Mouse (Mus musculus): Measurements from ENCODE around the gene Nol11. TPM values are rescaled to one million over a fixed set of nuclear protein-coding genes. Genes with fewer than 3 reads are reported as not detected.

The Nol11 gene
- 0.03 and 0.13 TPM in 2 replicates for polyA plus RNA-seq (2012)

- no peaks in the 10 kb centered on the region for H3K9me3 ChIP-seq (ENCODE audit: control insufficient read depth, low read length)
- peaks cover 32% of the 10 kb centered on the region for H3K36me3 ChIP-seq (ENCODE audit: control insufficient read depth)
- TF ChIP-seq GATA1 (IDR thresholded peaks at IDR 0.05; ENCODE audit: low read length) = no peak
- peak within 1 kb of the TSS; percentile 70 for H3K4me3 ChIP-seq (replicated peaks)
- H3K4me1 ChIP-seq (ENCODE audit: control insufficient read depth) = peaks cover 25% of the 10 kb centered on the region
- no peaks in the 10 kb centered on the region for H3K27me3 ChIP-seq (ENCODE audit: control insufficient read depth)
Measured at GRCm38 (mm10) chr11:107188565-107189552, at the start of gene Nol11. Gene Nol11 (minus strand): TSS chr11:107189381.

DNA sequence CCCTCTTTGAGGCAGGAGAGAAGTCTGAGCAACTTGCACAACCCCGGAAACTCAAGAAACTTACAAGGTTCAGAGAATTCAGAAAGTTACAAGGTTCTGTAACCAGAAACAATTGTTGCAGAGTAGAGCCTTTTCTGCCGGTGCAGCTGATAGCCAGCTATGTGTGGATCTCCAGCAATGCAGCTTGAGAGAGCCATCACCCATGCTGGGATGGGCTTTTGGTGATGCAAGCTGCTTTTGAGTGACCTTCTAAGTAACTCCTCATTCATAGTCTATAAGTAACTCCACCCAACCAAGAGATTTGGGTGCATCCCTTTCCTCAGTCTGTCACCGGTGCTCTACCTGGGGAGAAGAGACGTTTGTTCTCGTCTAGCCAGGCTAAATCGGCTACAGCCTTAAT, 49.3 kb upstream of the Nol11 start:
- TF ChIP-seq GATA1 (IDR thresholded peaks at IDR 0.05; ENCODE audit: low read length) (no peak), TAL1 (IDR thresholded peaks at IDR 0.05; ENCODE audit: low read length) (no peak)
- Histone ChIP-seq H3K4me3 (replicated peaks) (no peak overlapping the region), H3K36me3 (ENCODE audit: control insufficient read depth) (peaks cover 7% of the 10 kb centered on the region), H3K27me3 (ENCODE audit: control insufficient read depth) (no peaks in the 10 kb centered on the region), H3K4me1 (ENCODE audit: control insufficient read depth) (no peaks in the 10 kb centered on the region), H3K9me3 (ENCODE audit: control insufficient read depth, low read length) (no peaks in the 10 kb centered on the region)

DNA sequence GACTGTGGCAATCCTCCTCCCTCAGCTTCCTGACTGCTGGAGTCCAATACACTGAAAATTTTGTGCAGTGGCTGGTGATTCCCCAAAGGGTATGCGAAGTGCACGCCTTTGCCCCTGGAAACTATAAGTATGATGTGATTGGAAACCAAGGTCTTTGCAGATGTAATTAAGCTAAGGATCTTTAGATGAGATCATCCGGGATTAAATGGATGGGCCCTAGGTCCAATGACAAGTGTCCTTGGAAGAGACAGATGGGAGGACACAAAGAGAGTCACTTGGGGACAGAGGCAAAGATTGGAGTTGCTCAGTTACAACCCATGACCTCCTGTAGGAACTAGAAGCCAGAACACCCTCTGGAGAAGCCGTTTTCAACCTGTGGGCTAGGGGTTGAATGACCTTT, 48.4 kb upstream of the Nol11 start:
- Histone ChIP-seq H3K4me1 (ENCODE audit: control insufficient read depth) (no peaks in the 10 kb centered on the region), H3K27me3 (ENCODE audit: control insufficient read depth) (no peaks in the 10 kb centered on the region), H3K36me3 (ENCODE audit: control insufficient read depth) (peaks cover 10% of the 10 kb centered on the region), H3K9me3 (ENCODE audit: control insufficient read depth, low read length) (no peaks in the 10 kb centered on the region), H3K4me3 (replicated peaks) (no peak overlapping the region)
- TF ChIP-seq GATA1 (IDR thresholded peaks at IDR 0.05; ENCODE audit: low read length) (no peak), TAL1 (IDR thresholded peaks at IDR 0.05; ENCODE audit: low read length) (no peak)

- H3K36me3 ChIP-seq (ENCODE audit: control insufficient read depth) = peaks cover 19% of the 10 kb centered on the region
Measured at GRCm38 (mm10) chr11:107233252-107233890, 44.2 kb upstream of the Nol11 start.

DNA sequence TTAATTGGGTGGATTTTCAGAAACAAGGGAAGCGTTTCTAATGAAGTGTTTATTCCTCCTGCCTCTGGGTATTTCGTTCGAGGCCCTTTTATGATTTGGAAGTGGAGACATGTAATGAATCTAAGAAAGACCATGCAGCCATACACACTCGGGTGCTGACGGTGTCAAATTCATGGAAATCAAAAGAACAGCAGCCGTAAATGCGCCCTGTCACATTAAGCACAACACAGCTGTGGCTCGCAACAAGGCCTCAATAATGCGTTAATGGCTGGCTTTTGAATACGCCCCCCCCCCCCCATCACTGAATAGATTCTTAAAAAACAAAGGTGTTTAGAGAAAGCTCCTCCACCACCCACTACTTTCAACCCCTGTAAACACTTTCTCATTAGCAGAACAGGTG, 40.9 kb upstream of the Nol11 start:
- Histone ChIP-seq H3K4me1 (ENCODE audit: control insufficient read depth) (no peaks in the 10 kb centered on the region), H3K9me3 (ENCODE audit: control insufficient read depth, low read length) (peaks cover 5% of the 10 kb centered on the region; the same call in 1 of the 2 replicates), H3K36me3 (ENCODE audit: control insufficient read depth) (peaks cover 33% of the 10 kb centered on the region), H3K4me3 (replicated peaks) (no peak overlapping the region), H3K27me3 (ENCODE audit: control insufficient read depth) (no peaks in the 10 kb centered on the region)
- TF ChIP-seq TAL1 (IDR thresholded peaks at IDR 0.05; ENCODE audit: low read length) (no peak), GATA1 (IDR thresholded peaks at IDR 0.05; ENCODE audit: low read length) (no peak)

More at GRCm38 (mm10) chr11:107233252-107233890, 44.2 kb upstream of the Nol11 start:
- TF ChIP-seq GATA1 (IDR thresholded peaks at IDR 0.05; ENCODE audit: low read length) = no peak
- no peak for TF ChIP-seq TAL1 (IDR thresholded peaks at IDR 0.05; ENCODE audit: low read length)
- Histone ChIP-seq H3K4me1 (ENCODE audit: control insufficient read depth) (no peaks in the 10 kb centered on the region), H3K4me3 (replicated peaks) (no peak overlapping the region), H3K9me3 (ENCODE audit: control insufficient read depth, low read length) (peaks cover 1% of the 10 kb centered on the region; the same call in 1 of the 2 replicates), H3K27me3 (ENCODE audit: control insufficient read depth) (no peaks in the 10 kb centered on the region)

GRCm38 (mm10) chr11:107226431-107226830, 37.2 kb upstream of the Nol11 start:
- H3K4me1 ChIP-seq (ENCODE audit: control insufficient read depth) = no peaks in the 10 kb centered on the region
- no peak overlapping the region for H3K4me3 ChIP-seq (replicated peaks)
- peaks cover 18% of the 10 kb centered on the region for H3K36me3 ChIP-seq (ENCODE audit: control insufficient read depth)
- H3K27me3 ChIP-seq (ENCODE audit: control insufficient read depth) = no peaks in the 10 kb centered on the region
- H3K9me3 ChIP-seq (ENCODE audit: control insufficient read depth, low read length) = peaks cover 5% of the 10 kb centered on the region; the same call in 1 of the 2 replicates
- TF ChIP-seq GATA1 (IDR thresholded peaks at IDR 0.05; ENCODE audit: low read length) (no peak), TAL1 (IDR thresholded peaks at IDR 0.05; ENCODE audit: low read length) (no peak)

GRCm38 (mm10) chr11:107226013-107226412, 36.8 kb upstream of the Nol11 start:
- Histone ChIP-seq H3K36me3 (ENCODE audit: control insufficient read depth) (peaks cover 18% of the 10 kb centered on the region), H3K4me3 (replicated peaks) (no peak overlapping the region), H3K4me1 (ENCODE audit: control insufficient read depth) (no peaks in the 10 kb centered on the region), H3K27me3 (ENCODE audit: control insufficient read depth) (no peaks in the 10 kb centered on the region), H3K9me3 (ENCODE audit: control insufficient read depth, low read length) (peaks cover 5% of the 10 kb centered on the region; the same call in 1 of the 2 replicates)
- no peak for TF ChIP-seq TAL1 (IDR thresholded peaks at IDR 0.05; ENCODE audit: low read length)
- TF ChIP-seq GATA1 (IDR thresholded peaks at IDR 0.05; ENCODE audit: low read length) = no peak

- peaks cover 18% of the 10 kb centered on the region for H3K36me3 ChIP-seq (ENCODE audit: control insufficient read depth)
- TF ChIP-seq TAL1 (IDR thresholded peaks at IDR 0.05; ENCODE audit: low read length) (no peak), GATA1 (IDR thresholded peaks at IDR 0.05; ENCODE audit: low read length) (no peak)
- H3K4me1 ChIP-seq (ENCODE audit: control insufficient read depth) = no peaks in the 10 kb centered on the region
- peaks cover 5% of the 10 kb centered on the region; the same call in 1 of the 2 replicates for H3K9me3 ChIP-seq (ENCODE audit: control insufficient read depth, low read length)
- no peaks in the 10 kb centered on the region for H3K27me3 ChIP-seq (ENCODE audit: control insufficient read depth)
- H3K4me3 ChIP-seq (replicated peaks) = no peak overlapping the region
Measured at GRCm38 (mm10) chr11:107225301-107225700, 36.1 kb upstream of the Nol11 start.

DNA sequence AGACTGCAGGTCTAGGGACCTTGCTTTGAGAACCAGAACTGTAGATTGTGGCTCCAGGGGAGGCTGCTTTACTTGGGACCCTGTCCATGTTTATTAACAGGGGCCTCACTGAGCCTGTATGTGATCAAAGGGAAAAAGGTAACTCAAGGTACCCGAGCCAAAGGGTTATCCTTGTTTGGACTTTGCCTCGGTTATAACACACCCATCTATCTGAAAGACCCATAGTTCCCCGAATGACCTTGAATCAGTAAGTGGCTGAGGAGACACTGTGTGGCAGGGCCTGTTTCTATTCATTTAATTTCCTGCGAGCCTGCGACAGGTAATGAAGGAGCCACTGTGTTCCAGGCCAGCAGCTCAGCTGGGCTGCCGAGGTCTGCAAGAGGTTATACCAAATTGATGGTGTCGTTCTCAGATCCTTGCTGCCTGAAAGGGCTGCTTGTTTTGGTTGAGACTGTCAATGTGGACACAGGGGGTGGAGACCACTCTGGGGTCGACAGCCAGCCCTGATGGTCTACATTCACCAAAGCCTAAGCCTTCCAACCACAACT, 34.6 kb upstream of the Nol11 start:
- Histone ChIP-seq H3K36me3 (ENCODE audit: control insufficient read depth) (peaks cover 18% of the 10 kb centered on the region), H3K4me3 (replicated peaks) (no peak overlapping the region), H3K4me1 (ENCODE audit: control insufficient read depth) (no peaks in the 10 kb centered on the region), H3K9me3 (ENCODE audit: control insufficient read depth, low read length) (peaks cover 5% of the 10 kb centered on the region; the same call in 1 of the 2 replicates), H3K27me3 (ENCODE audit: control insufficient read depth) (no peaks in the 10 kb centered on the region)
- no peak for TF ChIP-seq TAL1 (IDR thresholded peaks at IDR 0.05; ENCODE audit: low read length)
- TF ChIP-seq GATA1 (IDR thresholded peaks at IDR 0.05; ENCODE audit: low read length) = no peak

All from erythroblast, embryonic 14.5 days (primary cell).